Mouse (Mus musculus): ENCODE data around the gene Mrpl22. TPM values are rescaled to one million over a fixed set of nuclear protein-coding genes. Genes with fewer than 3 reads are reported as not detected.
A peak's percentile ranks its signal among the peaks of the same experiment; 100 is the strongest.
"Not testable (repeated sequence)": the region's sequence is repeated elsewhere in the genome, so short reads cannot be mapped to it uniquely, and the experiment has no call there.

The Mrpl22 gene
- polyA plus RNA-seq, 1 experiment from 2014 or later = 110 TPM

- H3K36me3 ChIP-seq = no peaks in the 10 kb centered on the region
- H3K4me3 ChIP-seq = peak overlapping the region; percentile 41
- peak; percentile 57; the same call in 1 of the 2 replicates for ATAC-seq (ENCODE audit: insufficient number of reproducible peaks, low FRiP score, low TSS enrichment, low read depth)
- H3K27me3 ChIP-seq = no peaks in the 10 kb centered on the region
- 33% methylated on average over 15 of the region's 17 CpGs for WGBS
- peak overlapping the region; percentile 43 for H3K4me2 ChIP-seq
- no peaks in the 10 kb centered on the region for H3K9me3 ChIP-seq
- H3K4me1 ChIP-seq = peaks cover 7% of the 10 kb centered on the region; the same call in 1 of the 2 replicates
- no peak overlapping the region for H3K9ac ChIP-seq
- no peak overlapping the region for H3K27ac ChIP-seq
Observed at GRCm38 (mm10) chr11:58214391-58215048, 43.1 kb downstream of the Mrpl22 start.

- not testable (repeated sequence) for ATAC-seq (ENCODE audit: insufficient number of reproducible peaks, low FRiP score, low TSS enrichment, low read depth); H3K9ac ChIP-seq; H3K9me3 ChIP-seq; H3K27ac ChIP-seq; H3K36me3 ChIP-seq; H3K4me1 ChIP-seq; H3K27me3 ChIP-seq
- peak overlapping the region; percentile 41 for H3K4me3 ChIP-seq
- WGBS = 11% methylated on average over 2 of the region's 3 CpGs
- peak overlapping the region; percentile 43 for H3K4me2 ChIP-seq
Observed at GRCm38 (mm10) chr11:58215049-58215430, 43.6 kb downstream of the Mrpl22 start.

GRCm38 (mm10) chr11:58215814-58216213 lies 44.4 kb downstream of the Mrpl22 start:
- ATAC-seq (ENCODE audit: insufficient number of reproducible peaks, low FRiP score, low TSS enrichment, low read depth) = no peak

GRCm38 (mm10) chr11:58216823-58217222 lies 45.4 kb downstream of the Mrpl22 start:
- Histone ChIP-seq H3K4me2 (no peak overlapping the region), H3K9ac (no peak overlapping the region), H3K27me3 (no peaks in the 10 kb centered on the region), H3K9me3 (no peaks in the 10 kb centered on the region), H3K4me1 (no peaks in the 10 kb centered on the region), H3K4me3 (no peak overlapping the region), H3K36me3 (no peaks in the 10 kb centered on the region), H3K27ac (no peak overlapping the region)
- WGBS = 82% methylated on average over 6 of the region's 6 CpGs
- ATAC-seq (ENCODE audit: insufficient number of reproducible peaks, low FRiP score, low TSS enrichment, low read depth) = no peak

More at GRCm38 (mm10) chr11:58215814-58216213, 44.4 kb downstream of the Mrpl22 start:
- Histone ChIP-seq H3K9ac (no peak overlapping the region), H3K4me1 (peaks cover 7% of the 10 kb centered on the region; the same call in 1 of the 2 replicates), H3K36me3 (no peaks in the 10 kb centered on the region), H3K9me3 (no peaks in the 10 kb centered on the region), H3K4me3 (no peak overlapping the region), H3K27me3 (no peaks in the 10 kb centered on the region), H3K4me2 (no peak overlapping the region), H3K27ac (no peak overlapping the region)
- 73% methylated on average over 5 of the region's 5 CpGs for WGBS

GRCm38 (mm10) chr11:58223751-58224150 lies 52.3 kb downstream of the Mrpl22 start:
- ATAC-seq (ENCODE audit: insufficient number of reproducible peaks, low FRiP score, low TSS enrichment, low read depth) = no peak
- Histone ChIP-seq H3K27me3 (no peaks in the 10 kb centered on the region), H3K4me2 (no peak overlapping the region), H3K27ac (no peak overlapping the region), H3K9ac (no peak overlapping the region), H3K4me3 (no peak overlapping the region), H3K4me1 (no peaks in the 10 kb centered on the region), H3K36me3 (no peaks in the 10 kb centered on the region), H3K9me3 (no peaks in the 10 kb centered on the region)
- WGBS = 26% methylated on average over 4 of the region's 4 CpGs

GRCm38 (mm10) chr11:58224313-58224712 lies 52.9 kb downstream of the Mrpl22 start:
- no peak overlapping the region for H3K4me3 ChIP-seq
- WGBS = 57% methylated on average over 7 of the region's 7 CpGs
- H3K27ac ChIP-seq = no peak overlapping the region
- no peaks in the 10 kb centered on the region for H3K27me3 ChIP-seq
- H3K36me3 ChIP-seq = no peaks in the 10 kb centered on the region
- no peaks in the 10 kb centered on the region for H3K9me3 ChIP-seq
- H3K4me2 ChIP-seq = no peak overlapping the region
- H3K9ac ChIP-seq = no peak overlapping the region
- ATAC-seq (ENCODE audit: insufficient number of reproducible peaks, low FRiP score, low TSS enrichment, low read depth) = no peak
- H3K4me1 ChIP-seq = no peaks in the 10 kb centered on the region

GRCm38 (mm10) chr11:58224872-58225271 lies 53.4 kb downstream of the Mrpl22 start:
- not testable (repeated sequence) for H3K4me2 ChIP-seq; H3K27ac ChIP-seq; H3K9me3 ChIP-seq; H3K4me3 ChIP-seq; H3K36me3 ChIP-seq; H3K4me1 ChIP-seq; ATAC-seq (ENCODE audit: insufficient number of reproducible peaks, low FRiP score, low TSS enrichment, low read depth); H3K27me3 ChIP-seq; H3K9ac ChIP-seq
- 61% methylated on average over 2 of the region's 2 CpGs for WGBS

GRCm38 (mm10) chr11:58225655-58226054 lies 54.2 kb downstream of the Mrpl22 start:
- no peak overlapping the region for H3K27ac ChIP-seq
- H3K9ac ChIP-seq = no peak overlapping the region
- H3K36me3 ChIP-seq = no peaks in the 10 kb centered on the region
- ATAC-seq (ENCODE audit: insufficient number of reproducible peaks, low FRiP score, low TSS enrichment, low read depth) = no peak
- H3K4me2 ChIP-seq = no peak overlapping the region
- WGBS = 12% methylated on average over 5 of the region's 5 CpGs
- no peaks in the 10 kb centered on the region for H3K9me3 ChIP-seq
- H3K27me3 ChIP-seq = no peaks in the 10 kb centered on the region
- no peak overlapping the region for H3K4me3 ChIP-seq
- no peaks in the 10 kb centered on the region for H3K4me1 ChIP-seq

- H3K27ac ChIP-seq = no peak overlapping the region
- H3K9me3 ChIP-seq = no peaks in the 10 kb centered on the region
- no peak overlapping the region for H3K4me2 ChIP-seq
- no peak overlapping the region for H3K9ac ChIP-seq
- no peaks in the 10 kb centered on the region for H3K27me3 ChIP-seq
- H3K4me3 ChIP-seq = no peak overlapping the region
- no peak for ATAC-seq (ENCODE audit: insufficient number of reproducible peaks, low FRiP score, low TSS enrichment, low read depth)
- H3K36me3 ChIP-seq = no peaks in the 10 kb centered on the region
- no peaks in the 10 kb centered on the region for H3K4me1 ChIP-seq
Observed at GRCm38 (mm10) chr11:58226425-58226824, 55.0 kb downstream of the Mrpl22 start.

GRCm38 (mm10) chr11:58228021-58228420 lies 56.6 kb downstream of the Mrpl22 start:
- not testable (repeated sequence) for ATAC-seq (ENCODE audit: insufficient number of reproducible peaks, low FRiP score, low TSS enrichment, low read depth); H3K36me3 ChIP-seq; H3K27ac ChIP-seq; H3K9ac ChIP-seq; H3K27me3 ChIP-seq; H3K9me3 ChIP-seq; H3K4me1 ChIP-seq; H3K4me2 ChIP-seq; H3K4me3 ChIP-seq
- 71% methylated on average over 2 of the region's 2 CpGs for WGBS

Other genes with a start within 250 kb of the Mrpl22 start
- gene Larp1, start 162.6 kb upstream of the Mrpl22 start, polyA plus RNA-seq (2015; fragmentation: Nextera tagmentation; extraction: Ambion mirVana) = 16.6 and 18.6 TPM in 2 replicates
- gene Gm12248, start 78.5 kb upstream of the Mrpl22 start, polyA plus RNA-seq (2015; fragmentation: Nextera tagmentation; extraction: Ambion mirVana) = not detected in 2 replicates
- gene Cnot8, start 67.5 kb upstream of the Mrpl22 start, polyA plus RNA-seq (2015; fragmentation: Nextera tagmentation; extraction: Ambion mirVana) = 90.9 and 97.2 TPM in 2 replicates
- gene Gemin5, start 3.1 kb upstream of the Mrpl22 start, polyA plus RNA-seq (2015; fragmentation: Nextera tagmentation; extraction: Ambion mirVana) = 14.7 and 17.4 TPM in 2 replicates
- 6.6 and 12.8 TPM in 2 replicates for gene Igtp, start 27.9 kb downstream of the Mrpl22 start, polyA plus RNA-seq (2015; fragmentation: Nextera tagmentation; extraction: Ambion mirVana)
- 2.6 and 6.1 TPM in 2 replicates for gene Irgm2, start 28.0 kb downstream of the Mrpl22 start, polyA plus RNA-seq (2015; fragmentation: Nextera tagmentation; extraction: Ambion mirVana)
- gene 4930438A08Rik, start 103.1 kb downstream of the Mrpl22 start, polyA plus RNA-seq (2015; fragmentation: Nextera tagmentation; extraction: Ambion mirVana) = 2.5 and 2.8 TPM in 2 replicates
- 33.3 and 36.4 TPM in 2 replicates for gene Zfp692, start 135.4 kb downstream of the Mrpl22 start, polyA plus RNA-seq (2015; fragmentation: Nextera tagmentation; extraction: Ambion mirVana)
- 42.3 and 43.2 TPM in 2 replicates for gene Zfp672, start 158.7 kb downstream of the Mrpl22 start, polyA plus RNA-seq (2015; fragmentation: Nextera tagmentation; extraction: Ambion mirVana)
- gene Sh3bp5l, start 159.1 kb downstream of the Mrpl22 start, polyA plus RNA-seq (2015; fragmentation: Nextera tagmentation; extraction: Ambion mirVana) = 36.8 and 39.9 TPM in 2 replicates
- 0.21 TPM in 1 of 2 replicates, not detected in the other for gene Lypd8, start 207.4 kb downstream of the Mrpl22 start, polyA plus RNA-seq (2015; fragmentation: Nextera tagmentation; extraction: Ambion mirVana)
- not detected in 2 replicates for gene 1810065E05Rik, start 249.4 kb downstream of the Mrpl22 start, polyA plus RNA-seq (2015; fragmentation: Nextera tagmentation; extraction: Ambion mirVana)